Mouse (Mus musculus): ENCODE data around the gene 1700123O20Rik. TPM values are rescaled to one million over a fixed set of nuclear protein-coding genes. Genes with fewer than 3 reads are reported as not detected.

1700123O20Rik gene
- polyA plus RNA-seq, 1 experiment from 2014 or later: 79.6 TPM

DNA sequence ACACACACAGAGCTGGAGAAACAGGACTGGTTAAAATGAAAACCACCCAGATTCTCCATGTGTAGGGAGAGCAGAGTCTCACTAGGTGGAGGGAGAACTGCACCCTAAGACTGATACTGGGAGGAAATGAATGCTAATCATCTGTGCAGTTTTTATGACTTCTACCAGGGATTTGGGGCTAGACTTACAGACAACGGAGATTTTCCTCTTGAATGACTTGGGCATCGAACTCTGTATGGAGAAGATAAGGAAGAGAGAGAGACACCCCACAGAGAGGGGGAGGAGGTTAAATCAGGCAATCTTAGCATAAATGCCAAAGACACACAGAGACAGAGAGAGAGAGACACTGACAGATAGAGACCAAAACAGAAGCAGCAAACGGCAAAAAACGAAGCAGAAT, 38.1 kb upstream of the 1700123O20Rik start:
- Histone ChIP-seq H3K4me2 (no peak overlapping the region), H3K27ac (no peak overlapping the region), H3K4me3 (no peak overlapping the region), H3K4me1 (peaks cover 31% of the 10 kb centered on the region), H3K9ac (no peak overlapping the region), H3K27me3 (no peaks in the 10 kb centered on the region), H3K36me3 (peaks cover 85% of the 10 kb centered on the region), H3K9me3 (no peaks in the 10 kb centered on the region)
- ATAC-seq (ENCODE audit: insufficient number of reproducible peaks, low FRiP score, low TSS enrichment, low read depth): no peak
- 80% methylated on average over 4 of the region's 4 CpGs for WGBS

DNA sequence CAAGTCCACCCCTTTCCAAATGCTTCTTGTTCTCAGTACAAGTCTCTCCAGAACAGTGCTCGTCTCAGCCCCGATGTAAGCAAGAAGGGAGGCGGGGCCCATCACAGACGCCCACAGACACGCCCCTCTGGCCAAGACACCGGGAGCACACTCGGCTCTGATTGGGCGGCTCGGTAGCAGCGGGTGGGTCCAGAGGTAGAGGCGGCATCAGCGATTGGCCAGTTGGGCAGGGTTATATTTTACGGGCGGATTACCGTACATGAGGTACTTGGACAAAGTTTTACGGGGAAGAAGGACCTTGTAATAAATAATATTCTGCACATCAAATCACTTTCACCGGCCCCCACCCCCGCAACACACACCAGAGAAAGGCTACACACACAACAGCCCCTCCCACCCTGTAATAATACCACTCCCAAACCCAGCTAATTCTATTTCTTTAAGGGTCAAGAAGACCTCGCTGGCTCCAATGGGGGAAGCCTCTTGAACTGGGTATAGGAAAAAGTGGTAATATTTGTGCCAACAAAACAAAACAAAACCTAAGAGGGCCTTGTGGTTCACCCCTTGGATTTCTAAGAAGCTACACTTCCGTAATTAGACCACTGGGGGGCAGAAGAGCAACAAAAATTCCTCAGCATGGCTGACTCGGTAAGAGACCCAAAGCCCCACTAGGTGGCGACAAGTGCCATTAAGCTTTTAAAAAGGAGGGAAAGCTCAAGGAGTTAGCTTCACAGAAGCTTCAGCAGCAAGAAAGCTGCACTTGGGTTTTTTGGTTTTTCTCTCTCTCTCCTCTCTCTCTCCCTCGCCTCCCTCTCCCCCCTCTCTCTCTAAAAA, 35.2 kb upstream of the 1700123O20Rik start:
- Histone ChIP-seq H3K9ac (no peak overlapping the region), H3K4me2 (no peak overlapping the region), H3K27ac (peak overlapping the region; percentile 50), H3K4me3 (0 out of 2 replicates have a peak overlapping the region, but pooled peaks have one; percentile 4), H3K9me3 (no peaks in the 10 kb centered on the region), H3K36me3 (peaks cover 61% of the 10 kb centered on the region), H3K27me3 (no peaks in the 10 kb centered on the region), H3K4me1 (peaks cover 36% of the 10 kb centered on the region)
- WGBS: 58% methylated on average over 23 of the region's 23 CpGs
- peak; percentile 45 for ATAC-seq (ENCODE audit: insufficient number of reproducible peaks, low FRiP score, low TSS enrichment, low read depth)

- peak overlapping the region; percentile 50 for H3K27ac ChIP-seq
- WGBS: 84% methylated on average over 4 of the region's 4 CpGs
- H3K4me3 ChIP-seq: 0 out of 2 replicates have a peak overlapping the region, but pooled peaks have one; percentile 4
- no peak overlapping the region for H3K4me2 ChIP-seq
- no peaks in the 10 kb centered on the region for H3K27me3 ChIP-seq
- no peak overlapping the region for H3K9ac ChIP-seq
- no peak for ATAC-seq (ENCODE audit: insufficient number of reproducible peaks, low FRiP score, low TSS enrichment, low read depth)
- peaks cover 61% of the 10 kb centered on the region for H3K36me3 ChIP-seq
- H3K4me1 ChIP-seq: peaks cover 36% of the 10 kb centered on the region
- no peaks in the 10 kb centered on the region for H3K9me3 ChIP-seq
Observed at GRCm38 (mm10) chr14:54651556-54651955, 34.5 kb upstream of the 1700123O20Rik start.

GRCm38 (mm10) chr14:54652787-54653186, 33.2 kb upstream of the 1700123O20Rik start:
- ATAC-seq (ENCODE audit: insufficient number of reproducible peaks, low FRiP score, low TSS enrichment, low read depth): no peak
- 2% methylated on average over 6 of the region's 7 CpGs for WGBS
- no peaks in the 10 kb centered on the region for H3K27me3 ChIP-seq
- H3K36me3 ChIP-seq: peaks cover 61% of the 10 kb centered on the region
- peak overlapping the region; percentile 54 for H3K9ac ChIP-seq
- peak overlapping the region; percentile 62 for H3K4me3 ChIP-seq
- peak overlapping the region; percentile 78; the same call in 1 of the 2 replicates for H3K27ac ChIP-seq
- H3K4me2 ChIP-seq: peak overlapping the region; percentile 69
- peaks cover 36% of the 10 kb centered on the region for H3K4me1 ChIP-seq
- H3K9me3 ChIP-seq: no peaks in the 10 kb centered on the region

DNA sequence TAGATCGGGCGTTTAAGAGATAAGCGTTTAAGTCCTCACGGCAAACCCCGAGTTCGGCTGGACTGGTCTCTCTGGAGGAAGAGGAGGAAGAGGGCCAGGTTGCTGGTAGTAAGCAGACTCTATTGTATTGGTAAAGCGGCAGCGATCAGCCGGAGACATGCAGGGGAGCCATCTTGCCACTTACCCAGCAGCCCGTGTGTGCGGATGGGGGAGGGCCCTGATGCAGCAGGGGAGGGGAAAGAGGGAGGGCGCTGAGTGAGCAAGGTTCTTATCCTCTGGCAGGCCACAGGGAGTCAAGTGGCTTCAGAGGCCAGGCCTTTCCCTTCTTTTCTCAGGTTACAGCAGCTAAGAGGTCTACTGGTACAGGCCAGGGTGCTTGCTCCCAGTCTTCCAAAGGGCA, 32.5 kb upstream of the 1700123O20Rik start:
- peak; percentile 80 for ATAC-seq (ENCODE audit: insufficient number of reproducible peaks, low FRiP score, low TSS enrichment, low read depth)
- H3K4me2 ChIP-seq: peak overlapping the region; percentile 69
- peaks cover 61% of the 10 kb centered on the region for H3K36me3 ChIP-seq
- H3K9me3 ChIP-seq: no peaks in the 10 kb centered on the region
- peak overlapping the region; percentile 62 for H3K4me3 ChIP-seq
- peak overlapping the region; percentile 78 for H3K27ac ChIP-seq
- WGBS: under 1% methylated on average over 11 of the region's 12 CpGs
- no peaks in the 10 kb centered on the region for H3K27me3 ChIP-seq
- H3K9ac ChIP-seq: peak overlapping the region; percentile 54
- H3K4me1 ChIP-seq: peaks cover 36% of the 10 kb centered on the region

- Histone ChIP-seq H3K4me2 (no peak overlapping the region), H3K27me3 (no peaks in the 10 kb centered on the region), H3K27ac (no peak overlapping the region), H3K9ac (no peak overlapping the region), H3K36me3 (peaks cover 95% of the 10 kb centered on the region), H3K4me3 (no peak overlapping the region), H3K4me1 (no peaks in the 10 kb centered on the region), H3K9me3 (no peaks in the 10 kb centered on the region)
- no peak for ATAC-seq (ENCODE audit: insufficient number of reproducible peaks, low FRiP score, low TSS enrichment, low read depth)
- 83% methylated on average over 2 of the region's 2 CpGs for WGBS
Observed at GRCm38 (mm10) chr14:54660009-54660408, 26.0 kb upstream of the 1700123O20Rik start.

GRCm38 (mm10) chr14:54664477-54665222, 21.4 kb upstream of the 1700123O20Rik start:
- no peak overlapping the region for H3K9ac ChIP-seq
- no peak for ATAC-seq (ENCODE audit: insufficient number of reproducible peaks, low FRiP score, low TSS enrichment, low read depth)
- H3K27me3 ChIP-seq: no peaks in the 10 kb centered on the region
- peaks cover 91% of the 10 kb centered on the region for H3K36me3 ChIP-seq
- no peaks in the 10 kb centered on the region for H3K4me1 ChIP-seq
- WGBS: 92% methylated on average over 10 of the region's 10 CpGs
- H3K4me3 ChIP-seq: no peak overlapping the region
- no peaks in the 10 kb centered on the region for H3K9me3 ChIP-seq
- no peak overlapping the region for H3K27ac ChIP-seq
- no peak overlapping the region for H3K4me2 ChIP-seq

- H3K27ac ChIP-seq: no peak overlapping the region
- no peak for ATAC-seq (ENCODE audit: insufficient number of reproducible peaks, low FRiP score, low TSS enrichment, low read depth)
- peaks cover 72% of the 10 kb centered on the region for H3K36me3 ChIP-seq
- no peak overlapping the region for H3K9ac ChIP-seq
- no peak overlapping the region for H3K4me2 ChIP-seq
- H3K27me3 ChIP-seq: no peaks in the 10 kb centered on the region
- H3K4me3 ChIP-seq: no peak overlapping the region
- WGBS: 84% methylated on average over 4 of the region's 4 CpGs
- H3K9me3 ChIP-seq: no peaks in the 10 kb centered on the region
- H3K4me1 ChIP-seq: no peaks in the 10 kb centered on the region
Observed at GRCm38 (mm10) chr14:54669381-54669780, 16.6 kb upstream of the 1700123O20Rik start.

GRCm38 (mm10) chr14:54674317-54674716, 11.7 kb upstream of the 1700123O20Rik start:
- 63% methylated on average over 2 of the region's 2 CpGs for WGBS
- no peak overlapping the region for H3K9ac ChIP-seq
- H3K27me3 ChIP-seq: no peaks in the 10 kb centered on the region
- no peaks in the 10 kb centered on the region for H3K4me1 ChIP-seq
- no peak overlapping the region for H3K4me3 ChIP-seq
- peaks cover 65% of the 10 kb centered on the region for H3K36me3 ChIP-seq
- H3K27ac ChIP-seq: no peak overlapping the region
- no peak for ATAC-seq (ENCODE audit: insufficient number of reproducible peaks, low FRiP score, low TSS enrichment, low read depth)
- no peaks in the 10 kb centered on the region for H3K9me3 ChIP-seq
- H3K4me2 ChIP-seq: no peak overlapping the region

GRCm38 (mm10) chr14:54676290-54676689, 9.7 kb upstream of the 1700123O20Rik start:
- no peak overlapping the region for H3K4me2 ChIP-seq
- H3K27ac ChIP-seq: no peak overlapping the region
- H3K4me1 ChIP-seq: no peaks in the 10 kb centered on the region
- WGBS: 85% methylated on average over 5 of the region's 5 CpGs
- H3K9ac ChIP-seq: no peak overlapping the region
- H3K4me3 ChIP-seq: no peak overlapping the region
- no peaks in the 10 kb centered on the region for H3K27me3 ChIP-seq
- no peaks in the 10 kb centered on the region for H3K9me3 ChIP-seq
- peaks cover 62% of the 10 kb centered on the region for H3K36me3 ChIP-seq
- no peak for ATAC-seq (ENCODE audit: insufficient number of reproducible peaks, low FRiP score, low TSS enrichment, low read depth)

- no peak for ATAC-seq (ENCODE audit: insufficient number of reproducible peaks, low FRiP score, low TSS enrichment, low read depth)
- Histone ChIP-seq H3K4me2 (no peak overlapping the region), H3K4me1 (no peaks in the 10 kb centered on the region), H3K4me3 (no peak overlapping the region), H3K27ac (no peak overlapping the region), H3K27me3 (no peaks in the 10 kb centered on the region), H3K9ac (no peak overlapping the region), H3K36me3 (peaks cover 53% of the 10 kb centered on the region), H3K9me3 (no peaks in the 10 kb centered on the region)
- WGBS: 87% methylated on average over 16 of the region's 16 CpGs
Observed at GRCm38 (mm10) chr14:54678657-54679304, 7.2 kb upstream of the 1700123O20Rik start.
